Mouse (Mus musculus) adrenal gland, adult 2 months (tissue): ENCODE measurements around the gene Sec14l1. TPM values are rescaled to one million over a fixed set of nuclear protein-coding genes. Genes with fewer than 3 reads are reported as not detected.
A peak's percentile ranks its signal among the peaks of the same experiment; 100 is the strongest.
"Not testable (repeated sequence)": the region's sequence is repeated elsewhere in the genome, so short reads cannot be mapped to it uniquely, and the experiment has no call there.

Experiments used
- DNase-seq: peaks from one replicate; pipeline ENCODE4 v3.0.0; 2021
- long read RNA-seq: library from polyadenylated mRNA; stranded (forward); transcript quantifications from one replicate; pipeline ENCODE4 v2.0.0, GENCODE M21; 2021
- polyA plus RNA-seq: library from polyadenylated mRNA; depleted of rRNA; stranded (reverse); fragments of >200 nt; gene quantifications from 2 replicates; pipeline ENCODE4 v1.2.3, GENCODE M21; 2012; rRNA removed
- total RNA-seq, 2 experiments: library from RNA; stranded (reverse); gene quantifications; 2 replicates each; pipeline ENCODE4 v1.2.3; 2021

Sec14l1 gene
- 100 to 1,000 TPM; 117 to 175 TPM for total RNA-seq
- polyA plus RNA-seq: 140 and 161 TPM in 2 replicates
- long read RNA-seq, full-length matches to known transcripts: 75 of 108 reads
- long read RNA-seq, partial matches to known transcripts: 12 of 108 reads
- long read RNA-seq, other reads (novel, unspliced or antisense): 21 of 108 reads

DNA sequence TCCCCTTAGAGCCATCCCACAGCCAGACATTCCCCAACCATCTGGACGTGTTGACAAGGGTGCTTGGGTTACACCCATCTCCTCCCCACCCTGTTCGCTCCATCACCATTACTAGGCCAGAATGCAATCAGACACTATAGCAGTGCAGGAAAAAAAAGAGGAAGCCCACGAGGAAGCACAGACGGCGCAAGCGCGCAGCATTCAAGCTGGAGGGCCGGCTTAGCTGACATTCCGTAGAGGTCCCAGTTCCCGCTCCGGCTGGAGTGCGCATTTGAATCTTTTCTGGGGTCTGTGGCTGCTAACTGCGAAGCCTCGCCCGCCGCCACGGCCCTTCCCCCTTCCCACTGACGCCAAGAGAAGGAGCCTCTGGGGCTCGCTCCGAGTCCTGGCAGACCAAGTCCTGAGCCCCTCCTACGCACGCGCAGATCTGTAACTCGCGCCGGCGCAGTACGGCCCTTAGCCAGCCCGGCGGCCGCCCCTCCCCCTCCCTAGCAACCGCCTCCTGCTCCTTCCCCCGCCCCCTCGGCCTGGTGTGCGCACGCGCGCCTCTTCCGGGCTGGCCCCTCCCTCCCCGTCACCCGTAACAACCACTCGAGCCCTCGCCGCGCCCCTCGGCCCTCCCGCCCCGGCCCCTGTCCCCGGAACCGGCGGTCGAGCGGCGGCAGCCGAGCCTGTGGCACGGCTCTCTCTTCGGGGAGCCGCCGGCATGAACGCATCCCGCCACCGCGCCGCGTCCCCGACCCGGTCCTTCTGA is at the start of gene Sec14l1:
Gene Sec14l1 (plus strand): TSS at position 577 of the 754 bp plus-strand sequence.
- DNase-seq: peak; percentile 100

- not testable (repeated sequence) for DNase-seq
Observed at GRCm38 (mm10) chr11:117065602-117066001, 49.4 kb upstream of the Sec14l1 start.

GRCm38 (mm10) chr11:117066738-117067137 is 48.2 kb upstream of the Sec14l1 start:
- no peak for DNase-seq

- DNase-seq: no peak
Observed at GRCm38 (mm10) chr11:117068332-117068731, 46.6 kb upstream of the Sec14l1 start.

DNA sequence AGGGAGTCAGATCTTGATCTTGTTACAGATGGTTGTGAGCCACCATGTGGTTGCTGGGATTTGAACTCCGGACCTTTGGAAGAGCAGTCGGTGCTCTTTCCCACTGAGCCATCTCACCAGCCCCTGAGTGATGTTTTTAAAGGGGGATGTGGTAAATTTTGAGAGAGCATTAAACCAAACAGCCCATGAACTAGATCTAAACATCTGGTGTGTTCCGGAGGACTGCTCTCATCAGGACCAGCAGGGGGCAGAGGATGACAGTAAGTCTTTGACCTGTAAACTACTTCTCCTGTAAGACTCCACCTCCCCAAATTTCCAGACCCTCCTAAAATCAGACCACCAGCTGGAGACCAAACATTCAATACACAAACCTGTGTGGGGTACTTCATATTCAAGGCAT is 45.9 kb upstream of the Sec14l1 start:
- no peak for DNase-seq

DNA sequence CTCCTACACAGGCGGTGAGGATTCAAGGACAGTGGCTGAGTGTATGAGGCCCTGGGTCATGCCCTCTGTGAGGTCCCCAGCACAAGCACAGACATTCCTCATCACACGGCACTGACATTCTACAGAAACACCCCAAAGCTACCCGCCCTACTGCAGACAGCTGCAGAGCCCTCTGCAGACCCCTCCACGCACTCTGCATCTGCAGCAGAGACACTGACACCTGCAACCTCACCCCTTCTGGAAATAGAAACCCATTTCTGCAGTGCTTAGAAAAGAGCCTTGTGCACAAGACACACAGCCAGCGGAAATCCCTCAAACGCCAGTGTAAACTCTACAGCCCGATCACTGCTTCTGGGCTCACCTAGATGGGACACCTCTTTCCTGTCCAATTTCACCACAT is 44.3 kb upstream of the Sec14l1 start:
- DNase-seq: no peak

DNA sequence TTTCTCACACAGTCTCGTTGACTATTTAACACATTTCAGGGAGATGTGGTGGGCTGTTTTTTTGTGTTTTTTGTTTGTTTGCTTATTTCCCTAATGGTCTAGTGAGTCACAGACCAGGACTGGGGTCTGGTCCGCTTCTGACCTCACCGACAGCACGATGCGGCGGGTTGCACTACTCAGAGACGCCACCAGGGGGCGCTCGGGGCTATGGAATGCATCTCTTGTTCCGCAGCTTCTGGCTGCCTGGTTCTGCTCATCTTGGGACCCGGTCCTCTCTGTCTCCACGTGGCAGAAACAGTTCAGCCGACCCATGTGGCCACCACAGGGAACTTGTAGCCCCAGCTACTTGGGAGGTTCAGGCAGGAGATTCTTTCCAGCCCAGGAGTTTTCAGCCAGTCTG is 42.8 kb upstream of the Sec14l1 start:
- DNase-seq: peak; percentile 83

DNA sequence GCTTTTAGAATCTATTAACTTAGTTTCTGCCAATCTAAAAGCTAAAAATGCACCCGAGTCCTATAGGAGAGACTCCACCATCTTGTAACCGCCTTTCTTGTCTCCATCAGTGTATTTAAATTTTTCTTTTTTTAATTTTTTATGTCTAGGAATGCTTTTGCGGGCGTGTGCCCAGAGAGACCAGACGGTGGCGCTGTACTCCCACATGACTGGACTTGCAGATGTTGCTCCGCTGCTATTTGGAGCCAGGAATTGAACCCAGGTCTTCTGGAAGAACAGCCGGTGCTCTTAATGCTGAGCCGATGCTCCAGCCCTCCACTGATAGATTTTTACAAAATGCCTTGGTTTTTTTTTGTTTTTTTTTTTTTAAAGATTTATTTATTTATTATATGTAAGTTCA is 41.5 kb upstream of the Sec14l1 start:
- DNase-seq: no peak

DNA sequence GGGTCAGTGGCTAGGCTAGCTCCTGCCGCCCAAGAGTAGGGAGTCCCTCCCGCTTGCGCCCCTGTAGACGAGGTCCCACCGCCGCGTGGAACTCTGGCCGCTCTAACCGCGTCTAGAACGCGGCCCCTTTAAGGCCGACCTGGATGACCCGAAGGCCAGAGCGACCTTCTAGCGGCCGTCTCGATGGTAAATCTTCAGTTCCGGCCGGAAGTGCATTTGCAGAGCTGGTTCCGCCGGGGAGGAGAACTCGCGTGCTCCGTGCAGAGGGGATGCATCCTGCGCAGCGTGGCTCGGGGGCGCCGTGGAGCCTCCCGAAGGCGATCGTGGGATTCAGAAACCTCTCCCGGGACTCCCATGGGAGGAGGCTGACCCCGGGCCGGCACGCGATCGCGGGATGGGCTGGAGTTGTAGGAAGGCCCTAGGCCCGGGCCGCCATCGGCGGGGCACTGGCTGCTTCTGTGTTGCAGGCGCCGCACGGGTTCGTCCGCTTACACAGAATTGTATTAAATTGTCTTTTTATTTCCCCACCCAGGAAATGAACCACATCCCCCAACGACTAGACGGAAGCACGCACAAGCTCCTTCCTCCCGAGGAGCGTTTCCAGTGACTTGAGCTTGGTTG is 38.3 kb upstream of the Sec14l1 start:
- peak; percentile 91 for DNase-seq

- no peak for DNase-seq
Observed at GRCm38 (mm10) chr11:117077227-117077626, 37.7 kb upstream of the Sec14l1 start.

DNA sequence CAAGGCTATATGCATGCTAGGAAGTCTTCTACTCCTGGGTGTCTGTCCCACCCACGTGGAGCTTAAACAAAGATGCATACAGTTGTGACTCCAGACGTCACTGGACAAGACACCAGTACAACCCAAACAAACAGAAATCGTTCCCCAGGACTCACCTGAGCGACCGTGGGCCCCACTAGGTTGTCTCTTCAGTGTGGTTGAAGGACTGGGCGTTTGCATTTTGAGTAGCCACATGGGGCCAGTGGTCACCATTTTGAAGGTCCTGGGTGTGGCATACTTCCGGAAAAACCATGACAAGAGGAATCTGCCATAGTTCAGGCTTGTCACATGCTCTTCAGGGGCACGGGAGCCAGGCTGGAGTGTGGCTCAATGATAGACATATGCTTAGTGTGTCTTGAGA is 37.1 kb upstream of the Sec14l1 start:
- no peak for DNase-seq

- DNase-seq: no peak
Observed at GRCm38 (mm10) chr11:117078637-117079240, 36.2 kb upstream of the Sec14l1 start.

DNA sequence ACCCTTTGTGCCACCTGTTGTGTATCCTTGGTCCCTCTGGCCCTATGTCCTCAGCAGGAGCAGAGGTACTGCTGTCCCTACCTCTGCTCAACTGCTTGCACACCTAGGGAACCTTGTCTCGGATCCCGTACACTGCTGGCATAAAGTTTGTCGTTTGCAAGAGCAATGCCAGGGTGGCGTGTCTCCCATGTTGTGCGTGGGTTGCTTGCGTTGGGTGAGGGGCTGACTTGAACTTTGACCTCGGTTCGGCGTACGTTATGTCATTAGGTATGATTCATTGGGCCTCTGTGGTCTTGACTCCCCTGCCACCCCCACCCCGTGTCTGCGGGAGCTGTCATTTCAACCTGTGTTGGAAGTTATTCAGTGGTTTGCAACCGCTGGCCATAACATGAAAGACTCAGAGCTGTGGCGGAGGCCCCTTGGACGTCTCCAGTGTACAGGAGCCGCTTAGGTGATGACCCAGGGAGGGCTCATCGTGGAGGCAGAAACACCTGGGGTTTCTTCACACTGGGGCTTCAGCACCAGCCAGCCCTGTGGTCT is 35.2 kb upstream of the Sec14l1 start:
- peak; percentile 4 for DNase-seq

DNA sequence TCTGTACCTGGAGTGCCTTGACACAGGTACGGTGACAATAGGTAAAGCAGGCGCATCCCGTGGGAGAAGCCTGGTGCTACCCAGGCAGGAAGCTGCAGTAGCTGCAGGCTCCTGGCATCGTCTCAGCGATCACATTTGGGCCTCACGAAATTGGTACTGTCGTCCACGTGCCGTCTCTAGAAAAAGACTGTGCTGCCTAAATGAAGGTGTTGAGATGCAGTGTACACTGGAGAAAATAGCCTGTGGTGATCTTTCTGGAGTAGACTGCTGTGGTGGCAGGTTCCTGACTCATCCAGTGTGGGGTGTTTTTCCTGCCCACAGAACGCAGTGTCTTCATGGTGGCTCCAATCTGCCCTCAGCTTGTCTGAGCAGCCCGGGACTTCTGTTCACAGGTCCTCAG is 34.8 kb upstream of the Sec14l1 start:
- no peak for DNase-seq

GRCm38 (mm10) chr11:117081165-117082064 is 33.6 kb upstream of the Sec14l1 start:
- DNase-seq: peak; percentile 87

DNA sequence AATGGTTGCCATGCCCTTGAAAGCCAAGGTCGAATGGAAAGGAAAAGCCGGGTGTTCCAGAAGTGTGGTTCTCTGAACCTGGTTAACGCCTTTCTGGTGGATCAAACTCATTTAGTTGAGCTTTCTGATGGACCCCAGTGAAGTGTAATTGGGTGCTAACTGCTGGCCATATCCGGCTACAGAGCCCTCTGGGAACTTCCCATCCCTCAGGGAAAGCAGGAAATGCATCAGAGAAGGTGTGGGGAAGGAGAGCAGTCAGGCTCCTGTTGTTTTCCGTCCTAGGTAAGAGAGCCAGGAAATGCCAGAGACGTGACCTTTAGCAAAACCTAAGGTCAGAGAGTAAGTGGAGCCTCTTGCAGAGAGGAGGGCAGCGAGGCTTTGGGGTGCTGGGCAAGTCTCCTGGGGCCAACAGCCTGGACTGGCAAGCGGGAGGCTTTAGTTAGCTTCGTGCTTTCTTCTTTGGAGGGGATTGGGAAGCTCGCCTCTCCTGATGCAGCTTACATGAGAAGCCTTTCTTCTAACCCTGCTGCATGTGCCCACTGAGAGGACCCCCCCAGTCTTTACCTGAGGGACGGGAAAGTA is 32.5 kb upstream of the Sec14l1 start:
- DNase-seq: no peak

GRCm38 (mm10) chr11:117083052-117083881 is 31.7 kb upstream of the Sec14l1 start:
- DNase-seq: peak; percentile 88

DNA sequence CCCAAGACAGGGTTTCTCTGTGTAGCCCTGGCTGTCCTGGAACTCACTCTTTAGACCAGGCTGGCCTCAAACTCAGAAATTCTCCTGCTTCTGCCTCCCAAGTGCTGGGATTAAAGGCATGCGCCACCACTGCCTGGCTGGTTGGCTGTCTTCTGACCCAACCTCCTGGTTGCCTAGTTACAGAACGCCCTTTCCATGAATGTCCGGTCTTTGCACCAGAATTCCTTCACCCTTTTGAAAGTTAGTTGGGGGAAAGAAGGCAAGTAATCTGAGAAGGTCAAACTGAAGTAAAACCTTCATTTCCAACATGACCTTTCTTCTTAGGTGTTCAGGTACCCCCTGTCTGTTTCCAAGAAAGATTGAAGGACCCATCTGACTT is 31.1 kb upstream of the Sec14l1 start:
- not testable (repeated sequence) for DNase-seq

DNA sequence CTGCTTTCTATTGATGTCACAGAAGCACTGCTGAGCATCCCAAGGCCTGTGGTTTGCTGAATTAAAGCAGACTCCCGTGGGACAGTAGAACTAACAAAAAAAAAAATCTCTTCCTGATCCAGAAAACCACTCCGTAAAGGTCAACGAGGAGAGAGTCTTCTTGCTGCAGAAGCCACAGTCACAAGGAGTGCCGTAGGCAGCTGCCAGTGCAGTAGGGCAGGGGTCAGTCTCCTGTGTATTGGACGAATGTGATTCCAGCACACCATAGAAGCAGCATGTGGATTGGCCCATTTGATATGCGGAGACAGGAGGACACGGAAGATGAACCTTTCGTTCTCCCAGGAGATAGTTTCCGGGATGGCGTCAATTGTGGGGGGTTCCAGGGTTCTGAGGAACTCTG is 28.8 kb upstream of the Sec14l1 start:
- no peak for DNase-seq
